Mouse (Mus musculus): ENCODE results near the gene 1700014D04Rik.

1700014D04Rik gene

DNA sequence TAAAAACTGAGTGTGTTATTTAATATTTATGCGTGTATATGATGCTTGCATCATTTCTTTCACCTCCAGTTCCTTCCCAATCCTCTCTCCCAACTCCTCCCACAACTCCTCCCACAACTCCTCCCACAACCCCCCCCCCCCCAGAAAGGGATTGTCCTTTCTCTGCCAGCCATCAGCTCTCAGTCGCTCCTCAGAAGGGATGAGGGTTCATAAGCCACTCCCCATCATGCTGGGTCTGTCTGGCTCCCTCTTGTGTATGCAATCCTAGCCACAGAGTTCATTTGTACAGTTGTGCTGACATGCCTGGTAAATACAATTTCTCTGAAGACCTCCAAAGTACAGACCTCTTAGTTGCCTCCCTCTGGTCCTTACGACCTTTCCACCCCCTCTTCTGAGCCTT, 11.4 kb downstream of the 1700014D04Rik start:
- WGBS = 38% methylated on average over 3 of the region's 3 CpGs

DNA sequence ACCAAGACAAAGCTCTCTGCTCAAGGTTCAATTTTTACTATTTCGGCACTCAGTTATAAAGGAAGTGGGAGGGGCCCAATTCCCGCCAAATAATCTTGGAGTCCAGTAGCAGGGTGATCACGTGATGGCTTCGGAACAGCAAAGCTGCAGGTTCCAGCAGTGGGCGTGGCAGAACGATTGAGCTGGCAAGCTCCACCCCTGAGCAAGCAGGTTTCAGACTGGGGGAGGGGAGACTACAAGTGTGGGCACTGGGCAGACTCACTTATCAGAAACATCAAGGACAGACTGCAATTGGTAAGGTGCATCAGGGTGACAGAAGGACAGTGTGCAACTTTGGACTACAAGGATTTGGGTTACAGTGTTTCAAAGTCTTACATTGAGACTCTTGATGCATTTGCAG, 12.2 kb downstream of the 1700014D04Rik start:
- 39% methylated on average over 6 of the region's 6 CpGs for WGBS

DNA sequence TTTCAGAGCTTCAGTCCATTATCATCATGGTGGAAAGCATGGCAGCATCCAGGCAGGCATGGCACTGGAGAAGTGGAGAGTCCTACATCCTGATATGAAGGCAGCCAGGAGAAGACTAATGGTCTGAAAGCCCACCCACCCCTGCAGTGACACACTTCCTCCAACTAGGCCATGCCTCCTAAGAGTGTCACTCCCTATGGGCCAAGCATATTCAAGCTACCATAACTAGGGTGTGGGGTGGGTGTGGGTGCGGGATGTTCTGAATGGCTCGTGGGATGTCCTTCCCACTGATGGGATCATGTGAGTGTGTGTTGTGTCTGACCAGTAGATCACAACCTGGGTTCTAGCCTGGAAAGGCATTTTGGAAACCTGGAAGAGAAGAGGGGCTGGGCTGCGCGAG, 12.6 kb downstream of the 1700014D04Rik start:
- WGBS = 89% methylated on average over 4 of the region's 4 CpGs

DNA sequence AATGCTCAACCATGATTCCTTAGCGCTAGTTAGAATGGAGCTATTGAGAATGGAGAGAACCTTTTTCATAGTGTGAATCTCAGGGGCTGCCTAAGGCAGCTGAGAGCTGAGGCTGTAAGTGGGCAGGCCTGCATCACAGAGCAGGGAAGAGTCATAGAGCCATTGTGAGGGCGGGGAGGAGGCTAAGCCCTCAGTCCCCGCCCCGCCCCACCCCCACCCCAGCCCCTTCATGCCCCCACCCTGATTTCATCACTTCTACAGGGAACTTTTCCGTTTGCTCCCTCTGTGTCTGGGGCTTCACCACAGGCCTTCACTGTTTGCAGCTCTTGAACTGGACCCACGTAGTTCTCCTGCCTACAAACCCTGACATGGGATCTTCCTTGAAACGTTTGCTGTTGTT, 14.9 kb downstream of the 1700014D04Rik start, which contains the start of gene Spata31d1d:
Gene Spata31d1d (minus strand): TSS at position 101 of the 400 bp plus-strand sequence.
- WGBS = 68% methylated on average over 7 of the region's 7 CpGs

DNA sequence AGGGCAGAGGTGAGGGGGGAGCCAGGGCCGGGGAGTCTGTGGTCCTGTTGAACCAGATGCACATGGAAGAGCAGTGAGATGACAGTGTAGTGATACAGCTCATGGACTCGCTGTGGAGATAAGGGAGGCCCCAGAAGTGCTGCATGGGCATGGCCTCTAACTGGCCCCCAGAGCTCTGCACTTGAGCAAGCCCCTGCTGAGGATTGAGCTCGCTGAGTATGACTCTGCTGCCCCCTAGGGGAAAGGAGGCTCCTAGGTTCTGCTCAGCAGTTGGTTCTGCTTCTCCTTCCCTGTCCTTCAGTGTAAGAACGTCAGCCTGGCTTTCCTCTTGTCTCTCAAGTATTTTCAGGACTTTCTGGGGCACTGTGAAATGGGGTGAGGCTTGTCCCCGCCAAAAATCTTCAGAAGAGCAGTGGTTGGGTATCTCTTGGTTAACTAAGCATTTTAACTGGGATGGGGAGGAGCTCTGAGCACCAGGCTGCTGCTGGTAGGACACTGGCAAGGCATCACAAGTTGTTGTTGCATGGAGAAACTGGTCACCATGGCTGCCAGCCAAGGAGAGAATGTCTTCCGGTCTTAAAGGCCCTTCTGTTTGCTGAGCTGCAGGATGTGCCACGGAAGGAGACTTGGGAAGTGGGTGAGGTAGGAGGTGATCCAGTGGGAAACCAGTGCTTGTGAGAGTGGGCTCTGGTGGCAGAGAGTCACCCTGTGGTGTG, 18.0 kb downstream of the 1700014D04Rik start:
- 18% methylated on average over 7 of the region's 7 CpGs for WGBS

DNA sequence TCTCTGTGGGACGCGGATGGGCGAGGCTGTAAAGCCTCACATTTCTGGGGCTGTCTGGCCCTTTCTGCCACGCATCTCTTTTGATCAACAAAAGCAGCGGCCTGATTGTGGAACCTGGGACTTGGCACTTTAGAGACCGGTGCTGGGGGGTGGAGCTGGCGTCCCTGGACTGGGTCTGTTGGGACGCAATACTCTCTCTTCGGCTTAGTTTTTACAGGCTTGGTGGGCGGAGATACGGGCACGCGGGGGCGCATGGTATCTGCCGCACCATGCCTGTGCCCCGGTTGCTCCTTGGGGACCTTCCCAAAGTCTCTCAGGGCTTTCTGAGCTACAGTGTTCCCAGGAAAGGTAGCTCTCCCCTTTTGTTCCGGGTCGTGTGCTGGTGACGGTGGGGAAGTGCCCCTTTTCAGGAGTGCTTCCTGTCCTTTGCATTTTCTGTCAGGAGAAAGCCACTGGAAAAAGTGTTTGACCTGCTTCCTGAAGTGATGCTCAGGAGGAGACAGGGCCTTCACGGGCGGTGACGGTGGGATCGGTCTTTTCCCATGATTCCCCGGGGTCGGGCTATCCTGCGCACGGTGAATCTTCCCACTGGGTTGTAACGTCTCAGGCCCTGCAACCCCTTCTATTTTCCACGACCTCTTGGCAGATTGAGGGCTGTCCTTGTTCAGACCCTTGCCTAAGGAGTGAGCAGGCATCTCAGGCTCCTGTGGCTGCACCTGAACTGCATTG, 20.2 kb downstream of the 1700014D04Rik start:
- 44% methylated on average over 29 of the region's 29 CpGs for WGBS

DNA sequence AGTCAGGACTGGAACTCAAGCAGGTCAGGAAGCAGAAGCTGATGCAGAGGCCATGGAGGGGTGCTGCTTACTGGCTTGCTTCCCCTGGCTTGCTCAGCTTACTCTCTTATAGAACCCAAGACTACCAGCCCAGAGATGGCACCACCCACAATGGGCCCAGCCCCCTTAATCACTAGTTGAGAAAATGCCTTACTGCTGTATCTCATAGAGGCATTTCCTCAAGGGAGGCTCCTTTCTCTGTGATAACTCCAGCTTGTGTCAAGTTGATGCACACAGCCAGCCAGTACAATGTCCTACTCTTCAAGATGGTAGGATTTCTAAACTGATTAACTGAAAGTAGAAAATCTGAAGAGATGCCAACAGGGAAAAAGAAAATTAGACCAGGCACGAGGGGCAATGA, 24.5 kb downstream of the 1700014D04Rik start:
- WGBS = 100% methylated on average over 1 of the region's 1 CpGs

DNA sequence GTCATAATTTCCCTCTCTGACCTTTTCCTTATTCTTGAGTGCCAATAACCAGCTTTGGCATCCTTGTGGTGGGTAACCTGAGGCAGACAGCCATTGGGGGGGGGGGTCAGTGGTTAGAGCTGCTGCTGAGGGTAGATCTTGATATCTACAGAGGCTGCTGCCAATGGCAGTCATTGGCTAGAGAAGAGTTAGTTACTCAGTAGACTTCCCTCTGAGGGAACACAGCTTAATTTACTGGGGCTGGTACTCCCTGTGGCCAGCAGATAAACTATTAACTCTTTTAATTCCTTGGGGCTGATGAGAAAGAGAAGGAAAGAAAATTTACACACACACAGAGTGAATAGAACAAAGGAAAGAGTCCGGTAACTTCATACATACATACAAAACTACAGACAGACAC, 27.1 kb downstream of the 1700014D04Rik start:
- WGBS = 74% methylated on average over 1 of the region's 1 CpGs

DNA sequence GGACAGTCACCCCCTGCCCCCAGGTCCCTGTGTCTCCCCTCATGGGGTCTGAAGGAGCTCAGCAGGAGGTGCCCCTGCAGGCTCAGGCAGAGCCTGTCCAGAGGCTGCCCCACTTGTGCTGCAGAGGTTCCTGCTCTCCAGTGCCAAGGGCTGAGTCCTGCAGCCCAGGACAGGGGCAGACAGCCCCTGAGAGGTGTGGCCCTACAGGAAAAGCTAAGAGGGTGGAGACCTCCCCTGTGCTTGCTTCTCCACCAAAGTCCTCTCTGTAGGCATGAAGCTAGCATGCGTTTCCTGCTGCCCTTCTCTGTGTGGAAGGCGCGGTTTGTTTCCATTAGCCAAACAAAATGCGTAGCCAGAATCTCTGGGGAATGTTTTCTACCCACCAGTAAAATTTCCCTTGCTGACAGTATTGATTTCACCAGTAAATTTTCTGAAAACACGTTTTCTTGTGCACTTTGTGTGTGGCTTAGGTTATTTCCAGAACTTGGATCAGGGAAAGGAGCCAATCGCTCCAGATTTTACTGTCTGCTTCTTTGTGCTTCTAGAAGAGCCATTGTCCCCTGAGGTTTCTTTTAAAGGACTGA, 27.6 kb downstream of the 1700014D04Rik start:
- WGBS = 44% methylated on average over 6 of the region's 6 CpGs

DNA sequence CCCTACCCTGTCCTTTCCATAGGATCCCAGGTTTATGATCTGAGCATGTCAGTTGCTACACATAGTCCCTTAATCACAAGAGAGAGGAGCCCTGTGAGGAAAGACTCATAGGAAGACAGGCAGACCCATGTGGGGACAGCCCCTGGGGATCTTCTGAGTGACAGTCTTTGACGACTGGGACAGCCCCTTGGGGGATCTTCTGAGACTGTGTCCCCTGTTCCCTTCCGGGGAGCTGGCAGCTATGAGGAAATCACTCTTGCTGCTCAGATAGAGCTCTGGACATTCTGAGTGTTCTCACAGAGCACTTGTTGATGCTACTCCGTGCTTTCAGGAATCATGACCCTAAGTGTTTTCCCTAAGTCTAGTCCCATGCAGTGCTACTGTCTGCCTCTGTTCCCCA, 32.8 kb downstream of the 1700014D04Rik start:
- WGBS = 70% methylated on average over 3 of the region's 3 CpGs

DNA sequence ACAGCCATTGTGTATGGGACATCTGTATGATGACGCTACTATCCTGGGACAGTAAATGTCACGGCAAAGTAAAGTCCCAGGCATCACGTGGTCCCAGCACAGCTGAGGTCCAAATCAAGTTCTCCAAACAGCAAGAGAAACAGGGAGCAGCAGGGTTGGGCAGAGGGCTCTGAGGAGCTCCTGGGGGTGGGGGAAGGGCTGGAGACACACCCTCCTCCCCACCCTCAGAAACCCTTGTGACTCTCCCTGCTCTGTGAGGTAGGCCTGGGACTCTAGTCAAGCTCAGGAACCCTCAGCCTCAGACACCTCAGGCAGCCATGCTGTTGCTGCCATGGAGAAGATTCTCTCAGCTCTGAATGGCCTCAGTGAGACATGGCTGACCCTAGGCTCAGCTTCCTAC, 34.6 kb downstream of the 1700014D04Rik start, which contains the start of gene Spata31d1b:
Gene Spata31d1b (plus strand): TSS at position 301 of the 400 bp plus-strand sequence.
- 83% methylated on average over 3 of the region's 3 CpGs for WGBS

DNA sequence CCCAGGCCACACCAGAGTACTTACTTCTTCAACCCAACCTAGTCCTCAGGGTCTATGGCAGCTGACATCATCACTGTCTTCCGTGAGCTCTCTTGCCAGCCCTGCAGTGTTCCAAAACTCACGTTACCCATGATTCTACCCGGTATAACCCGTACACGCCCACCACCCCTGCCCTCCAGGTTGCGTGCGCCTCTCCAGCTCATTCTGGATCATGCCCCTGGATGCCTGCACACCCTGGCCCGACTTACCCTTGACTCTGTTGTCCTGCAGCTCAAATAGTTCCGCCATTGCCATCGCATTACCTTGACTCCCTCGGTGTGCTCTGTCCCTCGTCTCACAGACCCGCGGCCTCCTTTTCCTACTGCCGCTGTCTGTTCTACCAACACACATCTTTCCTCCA, 36.3 kb downstream of the 1700014D04Rik start, which contains the start of gene Spata31d1a:
Gene Spata31d1a (minus strand): TSS at position 101 of the 400 bp plus-strand sequence.
- 93% methylated on average over 15 of the region's 15 CpGs for WGBS

DNA sequence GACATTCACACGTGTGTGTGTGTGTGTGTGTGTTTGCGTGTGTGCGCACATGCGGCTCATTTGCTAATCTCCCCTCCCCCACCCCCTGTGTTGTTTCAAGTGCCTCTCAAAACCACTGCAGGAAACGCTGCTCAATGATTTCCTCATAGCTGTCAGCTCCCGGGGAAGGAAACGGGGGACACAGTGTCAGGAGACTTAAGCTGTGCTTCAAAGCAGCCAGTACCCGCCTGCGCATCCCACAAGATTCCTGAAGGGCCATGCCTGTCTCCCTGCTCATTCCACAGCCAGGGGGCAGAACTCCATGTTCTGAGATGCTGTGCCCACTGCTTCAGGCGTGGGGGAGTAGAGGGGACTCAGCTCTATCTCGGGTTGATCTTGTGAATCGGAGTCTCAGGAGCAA, 42.0 kb downstream of the 1700014D04Rik start:
- WGBS = 44% methylated on average over 12 of the region's 12 CpGs

DNA sequence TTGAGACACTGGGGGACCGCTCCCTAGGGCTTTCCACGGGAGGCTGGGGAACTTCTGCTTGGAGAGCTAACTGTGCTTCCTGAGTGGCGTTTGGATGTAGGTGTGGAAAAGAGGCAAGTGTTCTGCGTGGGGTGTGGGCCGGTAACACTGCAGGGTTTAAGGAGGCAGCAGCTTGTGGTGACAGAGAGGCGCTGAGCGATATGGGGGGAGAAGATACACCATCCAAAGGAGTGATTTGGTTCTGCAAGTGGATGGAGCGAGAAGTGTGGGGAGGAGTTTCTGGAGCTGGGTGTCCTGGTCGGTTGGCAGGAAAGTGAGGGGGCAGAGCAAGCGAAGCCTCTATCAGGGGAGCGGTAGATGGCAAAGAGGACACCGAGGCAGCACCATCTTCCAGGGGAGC, 43.0 kb downstream of the 1700014D04Rik start:
- WGBS = 63% methylated on average over 12 of the region's 12 CpGs

DNA sequence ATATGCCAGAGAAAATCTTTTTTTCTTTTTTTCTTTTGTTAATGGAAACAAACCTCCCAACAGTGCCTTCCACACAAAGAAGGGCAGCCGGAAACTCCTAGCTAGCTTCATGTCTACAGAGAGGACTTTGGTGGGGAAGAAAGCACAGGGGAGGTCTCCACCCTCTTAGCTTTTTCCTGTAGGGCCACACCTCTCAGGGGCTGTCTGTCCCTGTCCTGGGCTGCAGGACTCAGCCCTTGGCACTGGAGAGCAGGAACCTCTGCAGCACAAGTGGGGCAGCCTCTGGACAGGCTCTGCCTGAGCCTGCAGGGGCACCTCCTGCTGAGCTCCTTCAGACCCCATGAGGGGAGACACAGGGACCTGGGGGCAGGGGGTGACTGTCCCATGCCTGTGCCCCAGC, 46.4 kb downstream of the 1700014D04Rik start:
- 56% methylated on average over 1 of the region's 1 CpGs for WGBS

DNA sequence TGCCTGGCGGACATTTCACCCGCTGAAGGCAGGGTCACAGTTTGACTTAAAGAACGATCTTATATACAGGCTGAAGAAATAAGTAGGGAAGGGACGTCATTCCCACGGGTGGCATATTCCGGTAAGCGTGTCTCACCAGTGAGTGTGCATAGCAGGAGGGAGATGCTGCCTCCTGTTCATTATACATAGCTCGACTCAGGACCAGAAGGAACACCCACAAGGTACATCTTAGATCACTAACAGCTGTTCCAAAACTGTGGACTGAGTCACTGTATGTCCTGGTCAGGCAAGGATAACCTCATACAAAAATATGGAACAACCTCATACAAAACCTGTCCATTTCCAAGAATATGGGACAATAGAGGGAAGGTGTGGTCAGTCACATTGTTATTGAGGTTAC, 47.4 kb downstream of the 1700014D04Rik start:
- 69% methylated on average over 8 of the region's 8 CpGs for WGBS

DNA sequence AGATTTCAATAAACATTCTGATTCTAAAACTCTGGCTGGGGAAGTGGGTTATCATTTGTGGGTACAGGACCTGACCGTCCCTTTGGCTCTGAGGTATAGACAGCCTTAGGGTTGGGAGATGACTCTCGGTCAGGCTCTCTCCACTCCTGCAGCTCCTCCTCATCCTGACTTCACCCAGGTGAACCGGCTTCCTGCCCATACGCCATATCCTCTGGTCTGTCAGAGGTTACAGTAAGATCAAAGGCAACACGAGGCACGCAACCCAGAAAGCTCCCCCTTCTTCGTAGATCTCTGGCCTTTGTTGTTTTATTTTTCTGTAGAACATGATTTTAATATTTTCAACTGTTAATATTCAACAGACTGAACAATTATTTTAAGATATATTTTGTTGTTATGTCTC, 50.8 kb downstream of the 1700014D04Rik start:
- WGBS = 89% methylated on average over 7 of the region's 7 CpGs

DNA sequence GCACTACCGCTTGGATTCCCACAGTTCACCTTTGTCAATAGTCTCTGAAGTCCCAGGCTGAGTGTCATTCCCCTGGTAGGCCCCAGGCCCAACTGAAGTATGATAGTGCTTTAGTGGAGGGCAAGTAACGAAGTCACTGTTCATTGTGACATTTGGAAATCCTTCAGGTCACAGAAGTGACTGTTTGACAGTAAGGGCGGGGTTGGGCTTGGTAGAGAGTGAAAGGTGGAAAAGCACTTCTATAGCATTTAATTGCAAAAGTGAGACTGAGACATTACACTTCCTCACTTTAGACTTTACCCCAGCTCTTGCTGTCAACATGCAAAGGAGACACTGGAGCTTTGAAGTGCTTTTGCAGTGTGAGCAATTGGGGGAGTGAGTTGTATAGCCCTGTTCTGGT, 52.5 kb downstream of the 1700014D04Rik start, which contains the start of gene 4921517D22Rik:
Gene 4921517D22Rik (minus strand): TSS at position 101 of the 400 bp plus-strand sequence.
- WGBS = 97% methylated on average over 3 of the region's 3 CpGs

DNA sequence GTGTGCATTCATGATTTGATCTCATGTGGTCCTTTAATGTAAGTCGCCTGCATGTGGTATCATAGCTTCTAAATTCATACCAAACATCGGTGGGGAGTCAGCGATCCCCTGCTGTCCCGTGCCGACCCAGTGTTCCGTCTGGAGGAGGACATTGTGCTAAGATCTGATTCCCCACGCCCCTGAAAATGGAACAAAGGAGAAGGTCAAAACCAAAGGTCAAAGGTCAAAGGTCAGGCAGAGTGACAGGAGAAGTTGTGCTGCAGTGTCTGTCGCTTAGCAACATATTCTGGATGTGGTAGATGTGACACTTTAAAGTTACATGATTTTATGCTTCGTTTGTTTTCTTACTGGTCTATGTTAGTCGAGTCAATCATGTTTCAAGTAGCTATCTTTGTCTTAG, 55.1 kb downstream of the 1700014D04Rik start:
- 52% methylated on average over 10 of the region's 10 CpGs for WGBS
